Mouse (Mus musculus) lung, embryonic 16.5 days (tissue): Measurements from ENCODE around the gene Ppm1g. TPM values are rescaled to one million over a fixed set of nuclear protein-coding genes. Genes with fewer than 3 reads are reported as not detected.

Experiments
- ATAC-seq: fragments of 200-750 bp; cut with Nextera tagmentation; 2 replicates; pipeline ENCODE4 v1.8.0; 2017; ENCODE audit warnings: low read depth, mild to moderate bottlenecking, moderate library complexity
- H3K27ac ChIP-seq: fragments of 300-500 bp; sonication (generic); 2 replicates; pipeline ENCODE4 v1.5.1; 2014; ENCODE audit warnings: mild to moderate bottlenecking, control low read depth, low read length
- H3K27me3 ChIP-seq: fragments of 300-500 bp; sonication (generic); 2 replicates; pipeline ENCODE4 v1.6.1; 2014; ENCODE audit warnings: low read depth, low read length, mixed read lengths; ENCODE audit not compliant: control insufficient read depth, insufficient read depth
- H3K36me3 ChIP-seq: fragments of 300-500 bp; sonication (generic); 2 replicates; pipeline ENCODE4 v1.6.1; 2014; ENCODE audit warnings: low read length; ENCODE audit not compliant: control insufficient read depth, insufficient read depth
- H3K4me1 ChIP-seq: fragments of 300-500 bp; sonication (generic); replicated peaks from 2 replicates; pipeline ENCODE4 v1.6.1; 2014; ENCODE audit warnings: low read length, mixed read lengths; ENCODE audit not compliant: control insufficient read depth, insufficient read depth
- H3K4me2 ChIP-seq: fragments of 300-500 bp; sonication (generic); 2 replicates; pipeline ENCODE4 v1.6.1; 2014; ENCODE audit warnings: low read depth, low read length, control low read depth
- H3K4me3 ChIP-seq: fragments of 300-500 bp; sonication (generic); 2 replicates; pipeline ENCODE4 v1.5.1; 2014; ENCODE audit warnings: mild to moderate bottlenecking, low read length, control low read depth
- H3K9ac ChIP-seq: fragments of 300-500 bp; sonication (generic); 2 replicates; pipeline ENCODE4 v1.6.1; 2014; ENCODE audit warnings: low read length, control low read depth
- H3K9me3 ChIP-seq: fragments of 300-500 bp; sonication (generic); 2 replicates; pipeline ENCODE4 v1.6.1; 2016; ENCODE audit warnings: low read length; ENCODE audit not compliant: control insufficient read depth
- WGBS: fragments of 180-500 bp; shearing (Covaris S2); extraction: QIAGEN DNeasy Blood & Tissue Kit; methylation state at CpG from one replicate; pipeline ENCODE4 v1.1.7; 2014; 5-methylcytosine and 5-hydroxymethylcytosine counted together
- polyA plus RNA-seq: library from polyadenylated mRNA; unstranded; fragments of >200 nt; fragmentation: Nextera tagmentation; extraction: Ambion mirVana; gene quantifications from 2 replicates; pipeline ENCODE4 v1.2.1, GENCODE M21; 2015

Gene Ppm1g
- polyA plus RNA-seq, 1 experiment from 2014 or later: 126 TPM

- WGBS: 67% methylated on average over 16 of the region's 16 CpGs
- peaks cover 39% of the 10 kb centered on the region for H3K36me3 ChIP-seq
- H3K9me3 ChIP-seq: no peaks in the 10 kb centered on the region
- 0 out of 2 replicates have a peak overlapping the region, but pooled peaks have one; percentile 81 for H3K27ac ChIP-seq
- no peaks in the 10 kb centered on the region for H3K27me3 ChIP-seq
- peak overlapping the region; percentile 59 for H3K4me2 ChIP-seq
- H3K4me1 ChIP-seq: peaks cover 11% of the 10 kb centered on the region
- peak overlapping the region; percentile 49 for H3K4me3 ChIP-seq
- H3K9ac ChIP-seq: peak overlapping the region; percentile 63
- ATAC-seq: no peak
Measured at GRCm38 (mm10) chr5:31252795-31253545, 32.5 kb upstream of the Ppm1g start.

GRCm38 (mm10) chr5:31252151-31252550 is 31.7 kb upstream of the Ppm1g start:
- ATAC-seq: no peak

DNA sequence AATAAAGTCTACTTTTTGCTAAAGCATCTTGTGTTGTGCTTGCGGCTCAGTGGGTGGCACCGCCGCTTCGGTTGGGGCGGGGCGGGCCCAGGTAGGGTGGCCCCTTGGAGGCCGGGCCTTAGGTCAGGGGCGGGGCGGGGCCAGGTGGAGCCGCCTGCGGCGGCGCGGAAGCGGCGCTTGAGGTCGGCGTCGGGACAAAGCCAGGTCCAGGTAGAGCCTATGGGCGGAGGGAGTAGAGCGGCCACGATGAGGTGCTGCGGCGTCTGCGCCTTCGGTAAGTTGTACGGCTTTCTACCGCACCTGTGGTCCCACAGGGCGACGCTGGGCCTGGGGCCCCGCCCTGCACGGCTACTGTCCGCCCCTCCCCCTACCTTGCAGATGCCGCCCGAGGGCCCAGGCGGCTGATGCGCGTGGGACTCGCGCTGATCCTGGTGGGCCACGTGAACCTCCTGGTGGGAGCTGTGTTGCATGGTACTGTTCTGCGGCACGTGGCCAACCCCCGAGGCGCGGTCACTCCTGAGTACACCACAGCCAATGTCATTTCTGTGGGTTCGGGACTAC is 31.1 kb upstream of the Ppm1g start, which contains the start of gene Krtcap3:
TSS of gene Krtcap3 (plus strand) at position 151 of the 561 bp plus-strand sequence.
- no peaks in the 10 kb centered on the region for H3K27me3 ChIP-seq
- H3K27ac ChIP-seq: peak within 1 kb of the TSS; percentile 81
- H3K4me3 ChIP-seq: peak within 1 kb of the TSS; percentile 49
- no peaks in the 10 kb centered on the region for H3K9me3 ChIP-seq
- H3K4me2 ChIP-seq: peak within 1 kb of the TSS; percentile 59
- WGBS: 18% methylated on average over 39 of the region's 47 CpGs
- H3K4me1 ChIP-seq: peaks cover 11% of the 10 kb centered on the region
- peaks cover 44% of the 10 kb centered on the region for H3K36me3 ChIP-seq
- ATAC-seq: peak; percentile 85
- H3K9ac ChIP-seq: peak within 1 kb of the TSS; percentile 63

More at GRCm38 (mm10) chr5:31252151-31252550, 31.7 kb upstream of the Ppm1g start:
- WGBS: 60% methylated on average over 10 of the region's 10 CpGs
- peak overlapping the region; percentile 49 for H3K4me3 ChIP-seq
- H3K9me3 ChIP-seq: no peaks in the 10 kb centered on the region
- H3K4me1 ChIP-seq: peaks cover 11% of the 10 kb centered on the region
- H3K27ac ChIP-seq: peak overlapping the region; percentile 81
- peak overlapping the region; percentile 63 for H3K9ac ChIP-seq
- peak overlapping the region; percentile 59 for H3K4me2 ChIP-seq
- H3K36me3 ChIP-seq: peaks cover 44% of the 10 kb centered on the region
- H3K27me3 ChIP-seq: no peaks in the 10 kb centered on the region

GRCm38 (mm10) chr5:31250716-31251115 is 30.2 kb upstream of the Ppm1g start:
- Histone ChIP-seq H3K27me3 (no peaks in the 10 kb centered on the region), H3K9ac (no peak overlapping the region), H3K4me2 (no peak overlapping the region), H3K9me3 (no peaks in the 10 kb centered on the region), H3K36me3 (peaks cover 47% of the 10 kb centered on the region), H3K27ac (peak overlapping the region; percentile 28; the same call in 1 of the 2 replicates), H3K4me1 (peaks cover 11% of the 10 kb centered on the region), H3K4me3 (no peak overlapping the region)
- 42% methylated on average over 4 of the region's 4 CpGs for WGBS
- no peak for ATAC-seq

DNA sequence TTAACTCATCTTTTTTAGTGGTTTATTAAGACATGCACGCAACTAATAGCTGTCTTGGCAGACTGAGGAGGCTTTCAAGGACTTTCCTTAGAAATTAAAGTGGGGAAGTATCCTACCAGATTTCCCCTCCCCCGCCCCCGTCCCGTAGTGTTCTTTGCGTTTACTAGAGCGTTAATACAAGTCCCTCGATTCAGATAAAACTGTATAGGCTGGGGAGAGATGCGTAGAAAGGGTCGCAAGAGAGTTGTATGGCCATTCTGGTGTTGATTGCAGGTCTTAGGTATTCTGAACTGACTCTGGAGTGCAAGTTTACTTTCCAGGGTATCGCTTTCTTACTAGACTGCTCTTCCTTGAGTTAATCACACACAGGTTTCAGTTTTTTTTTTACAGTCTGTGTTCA is 21.7 kb upstream of the Ppm1g start:
- H3K9me3 ChIP-seq: no peaks in the 10 kb centered on the region
- no peaks in the 10 kb centered on the region for H3K27me3 ChIP-seq
- WGBS: 17% methylated on average over 10 of the region's 10 CpGs
- H3K36me3 ChIP-seq: peaks cover 22% of the 10 kb centered on the region
- H3K4me3 ChIP-seq: peak overlapping the region; percentile 96
- peak overlapping the region; percentile 98; the same call in 1 of the 2 replicates for H3K9ac ChIP-seq
- no peak overlapping the region for H3K27ac ChIP-seq
- H3K4me2 ChIP-seq: peak overlapping the region; percentile 94
- H3K4me1 ChIP-seq: peaks cover 6% of the 10 kb centered on the region; the same call in 1 of the 2 replicates
- no peak for ATAC-seq

- H3K36me3 ChIP-seq: peaks cover 22% of the 10 kb centered on the region
- H3K4me1 ChIP-seq: peaks cover 6% of the 10 kb centered on the region; the same call in 1 of the 2 replicates
- under 1% methylated on average over 13 of the region's 13 CpGs for WGBS
- H3K9ac ChIP-seq: peak overlapping the region; percentile 98
- peak overlapping the region; percentile 94 for H3K4me2 ChIP-seq
- no peaks in the 10 kb centered on the region for H3K27me3 ChIP-seq
- peak overlapping the region; percentile 98 for H3K27ac ChIP-seq
- H3K9me3 ChIP-seq: no peaks in the 10 kb centered on the region
- ATAC-seq: no peak
- peak overlapping the region; percentile 96 for H3K4me3 ChIP-seq
Measured at GRCm38 (mm10) chr5:31241522-31242034, 21.1 kb upstream of the Ppm1g start.

GRCm38 (mm10) chr5:31240637-31241521 is 20.4 kb upstream of the Ppm1g start, which contains the start of the genes Nrbp1 and Gm9970:
Gene Nrbp1, plus strand, starts transcription at chr5:31240864.
Gene Gm9970, minus strand, starts transcription at chr5:31241232.
- ATAC-seq: peak; percentile 99
- peak within 1 kb of the TSS; percentile 98 for H3K9ac ChIP-seq
- peak within 1 kb of the TSS; percentile 98 for H3K27ac ChIP-seq
- H3K4me2 ChIP-seq: peak within 1 kb of the TSS; percentile 94
- H3K9me3 ChIP-seq: no peaks in the 10 kb centered on the region
- peaks cover 15% of the 10 kb centered on the region for H3K36me3 ChIP-seq
- peaks cover 6% of the 10 kb centered on the region; the same call in 1 of the 2 replicates for H3K4me1 ChIP-seq
- peak within 1 kb of the TSS; percentile 96 for H3K4me3 ChIP-seq
- no peaks in the 10 kb centered on the region for H3K27me3 ChIP-seq
- under 1% methylated on average over 58 of the region's 103 CpGs for WGBS

- WGBS: 60% methylated on average over 1 of the region's 1 CpGs
- H3K27me3 ChIP-seq: no peaks in the 10 kb centered on the region
- ATAC-seq: no peak
- no peaks in the 10 kb centered on the region for H3K36me3 ChIP-seq
- no peak overlapping the region for H3K4me3 ChIP-seq
- H3K4me2 ChIP-seq: no peak overlapping the region
- no peak overlapping the region for H3K27ac ChIP-seq
- no peaks in the 10 kb centered on the region for H3K9me3 ChIP-seq
- no peak overlapping the region for H3K9ac ChIP-seq
- no peaks in the 10 kb centered on the region for H3K4me1 ChIP-seq
Measured at GRCm38 (mm10) chr5:31226641-31227040, 6.2 kb upstream of the Ppm1g start.
